Mouse (Mus musculus) right cerebral cortex, postnatal 10 days (tissue): ENCODE measurements at regions not wholly inside any gene's neighbourhood (a gene's known extent, or its start where the extent isn't known, plus 50 kb on each side); places are given as distances from the start of the nearest gene placed in this dataset.

Experiments
- DNase-seq, 2 experiments: peaks; one replicate each; pipeline ENCODE4 v3.0.0; 2021; ENCODE audit warnings: low spot score in 2 of 2

DNA sequence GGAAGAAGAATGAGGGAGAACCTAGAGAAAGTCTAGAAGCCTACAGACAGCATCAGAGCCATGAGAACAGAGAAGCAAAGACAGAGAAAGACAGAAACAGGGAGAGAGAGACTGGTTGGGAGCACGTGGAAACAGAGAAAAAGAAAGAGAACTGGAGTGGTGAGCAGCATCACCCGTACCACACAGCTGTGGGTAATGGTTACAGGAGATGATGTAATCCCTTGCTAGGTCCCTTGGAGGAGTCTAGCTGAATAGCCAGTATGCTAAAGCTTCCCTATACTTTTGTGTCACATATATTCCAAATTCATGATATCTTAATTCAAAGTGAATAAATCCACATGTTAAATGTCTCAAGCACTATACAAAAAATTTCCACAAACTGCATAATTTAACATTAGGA, 284.0 kb downstream of the 4930544G11Rik start:
- no peak for DNase-seq

DNA sequence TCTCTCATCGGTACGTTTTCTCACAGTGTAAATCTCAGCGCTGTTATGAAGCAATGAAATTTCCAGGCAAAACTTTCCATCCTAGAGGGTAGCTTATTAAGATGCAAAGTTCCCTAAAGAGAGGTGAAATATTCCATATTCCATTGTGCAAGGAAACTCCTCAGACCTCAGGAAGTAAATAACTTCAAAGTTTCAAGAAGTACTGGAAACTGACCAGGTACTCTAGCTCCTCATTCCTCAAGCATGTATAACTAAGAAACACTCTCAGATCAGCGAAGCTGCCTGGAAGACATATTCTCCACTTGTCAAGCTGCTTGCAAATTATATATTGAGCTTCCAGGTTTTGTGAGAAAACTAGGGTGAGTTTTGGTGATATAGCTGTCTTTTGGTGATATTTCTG, 279.8 kb upstream of the Mad2l1 start:
- DNase-seq = no peak

DNA sequence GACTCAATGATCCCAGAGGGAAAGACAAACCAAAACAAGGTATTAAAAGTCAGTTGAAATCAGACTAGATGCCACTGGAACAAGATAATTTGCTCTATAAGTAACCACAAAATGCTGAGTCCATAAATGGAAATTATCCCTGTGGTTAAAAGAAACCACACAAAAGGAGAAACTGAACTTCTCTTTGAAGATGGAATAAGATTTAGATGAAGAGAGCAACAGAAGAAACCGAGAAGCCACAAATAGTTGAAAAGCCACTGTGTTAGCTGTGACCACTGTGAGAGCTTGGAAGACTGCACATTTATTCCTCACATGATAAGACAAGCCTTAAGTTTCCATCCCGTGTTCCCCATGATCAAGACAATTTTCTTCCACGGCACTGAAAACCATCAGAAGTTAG, 271.8 kb upstream of the Mad2l1 start:
- no peak for DNase-seq

DNA sequence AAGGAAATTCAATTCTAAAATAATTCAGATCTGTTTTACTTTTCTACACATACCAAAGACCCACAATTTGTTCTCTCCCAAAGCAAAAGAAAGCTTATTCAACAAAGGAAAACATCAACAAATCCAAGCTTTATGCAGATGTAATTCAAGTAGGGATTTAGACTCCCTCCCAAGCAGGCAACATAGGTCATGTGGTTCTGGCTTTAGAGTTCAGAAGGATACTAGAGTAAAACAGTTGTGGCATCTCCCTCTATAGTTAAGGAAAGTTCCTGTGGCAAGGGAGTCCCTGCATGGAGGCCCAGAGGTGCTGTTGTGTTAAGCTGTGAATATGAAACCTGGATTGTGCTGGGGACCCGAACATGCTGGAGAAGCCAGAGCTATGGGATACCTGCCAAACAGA, 271.3 kb upstream of the Mad2l1 start:
- no peak for DNase-seq

DNA sequence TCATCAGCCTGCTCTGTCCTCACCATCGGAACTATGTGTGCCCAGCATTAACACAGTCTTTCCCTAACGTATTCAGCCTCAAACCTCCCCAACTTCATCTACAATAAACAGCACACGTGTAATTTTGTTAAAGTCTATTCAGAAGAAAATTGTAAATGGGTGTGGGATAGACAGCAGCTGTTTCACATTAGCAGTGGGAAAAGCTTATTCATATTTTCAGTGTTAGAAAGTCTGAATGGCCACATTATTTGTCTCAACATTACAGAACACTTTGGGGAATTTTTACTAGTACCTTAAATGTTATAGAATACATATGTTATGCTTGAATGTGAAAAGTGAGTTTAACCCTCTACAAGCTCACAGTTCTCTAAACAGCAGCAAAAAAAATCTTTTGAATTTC, 266.8 kb upstream of the Mad2l1 start:
- DNase-seq = no peak

DNA sequence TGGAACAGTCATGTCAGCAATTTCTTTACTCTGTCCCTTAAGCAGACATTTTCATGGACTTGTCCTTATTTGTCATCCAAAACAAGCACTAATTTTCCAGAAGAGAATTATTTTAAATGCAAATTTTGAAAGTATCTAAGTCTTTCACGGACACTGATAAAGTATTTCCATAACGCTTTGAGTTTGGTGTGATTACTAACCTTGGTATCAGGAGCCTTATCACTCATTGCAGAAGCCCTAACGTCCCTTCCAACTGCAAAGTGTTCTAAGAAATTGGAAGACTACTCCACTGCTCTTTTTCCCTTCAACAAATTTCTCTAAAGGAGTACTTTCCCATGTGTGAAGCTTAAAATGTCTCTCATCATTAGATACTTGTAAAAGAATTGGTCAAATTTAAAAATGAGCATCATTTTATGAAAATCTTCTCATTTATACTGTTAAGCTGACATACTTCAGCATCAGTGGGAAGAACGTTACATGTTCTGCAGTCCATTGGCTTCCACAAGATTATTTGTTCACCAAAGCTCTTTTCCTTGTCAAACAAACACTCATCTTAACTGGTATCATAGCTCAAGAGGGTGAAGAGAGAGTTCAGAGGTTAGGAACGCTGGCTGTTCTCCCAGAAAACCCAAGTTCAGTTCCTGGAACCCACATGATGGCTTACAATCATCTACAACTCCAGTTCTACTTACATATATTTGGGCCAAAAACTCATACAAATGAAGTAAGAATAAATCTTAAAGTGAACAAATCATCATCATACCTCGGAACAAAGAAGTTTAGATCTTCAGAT, 263.6 kb upstream of the Mad2l1 start:
- DNase-seq = no peak

DNA sequence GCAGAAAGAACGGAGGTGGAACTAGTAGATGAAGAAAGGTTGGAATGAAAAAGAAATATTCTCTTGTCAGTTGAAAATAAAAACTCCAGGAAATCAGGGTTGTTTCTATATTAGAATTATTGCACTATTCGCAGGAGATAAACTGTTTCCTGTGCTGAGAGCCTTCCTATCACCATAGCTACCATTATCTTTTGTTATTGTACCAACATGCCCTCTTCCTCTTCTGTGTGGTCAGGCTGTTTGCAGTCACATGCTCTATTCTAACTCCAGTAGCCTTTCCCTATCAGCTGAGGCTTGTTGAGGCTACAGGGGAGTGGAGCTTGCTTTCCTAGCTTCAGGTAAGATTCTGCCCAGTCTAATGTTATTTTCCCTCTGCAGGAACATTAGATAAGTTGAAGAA, 263.0 kb upstream of the Mad2l1 start:
- no peak for DNase-seq

DNA sequence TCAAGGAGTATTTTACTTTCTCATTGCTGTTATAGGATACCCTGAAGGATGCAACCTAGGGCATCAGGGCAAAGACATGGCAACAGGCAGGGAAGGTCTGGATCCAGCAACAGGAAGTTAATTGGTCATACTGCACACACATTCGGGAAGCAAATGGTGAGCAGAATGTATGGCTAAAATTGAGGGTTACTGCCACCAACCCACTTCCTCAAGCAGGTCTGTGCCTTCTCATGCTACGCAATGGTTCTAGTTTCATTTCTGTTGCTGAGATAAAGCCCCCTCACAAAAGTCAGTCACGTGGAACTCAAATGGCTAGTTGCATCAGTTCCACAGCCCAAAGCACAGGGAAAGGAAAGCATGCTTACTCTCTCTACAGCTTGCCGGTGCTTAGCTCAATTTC, 260.5 kb upstream of the Mad2l1 start:
- no peak for DNase-seq

DNA sequence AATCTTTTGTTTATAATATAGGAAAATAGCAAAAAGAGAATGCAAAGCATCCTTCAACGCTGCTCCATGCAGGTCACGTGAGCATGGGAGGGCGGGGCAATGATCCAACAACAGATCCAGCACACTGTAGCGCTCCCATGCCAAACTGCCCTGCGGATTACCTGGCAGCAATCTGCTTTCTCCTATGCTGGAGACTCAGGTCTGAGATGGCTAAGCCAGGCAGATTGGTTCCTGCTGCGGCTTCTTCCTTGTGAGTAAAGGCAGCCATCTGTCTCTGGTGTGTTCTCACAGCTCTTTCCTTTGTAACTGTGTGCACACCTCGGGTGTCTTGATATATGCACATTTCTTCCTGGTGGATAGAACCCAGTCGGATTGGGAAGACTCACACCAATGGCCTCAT, 254.5 kb upstream of the Mad2l1 start:
- DNase-seq = no peak

DNA sequence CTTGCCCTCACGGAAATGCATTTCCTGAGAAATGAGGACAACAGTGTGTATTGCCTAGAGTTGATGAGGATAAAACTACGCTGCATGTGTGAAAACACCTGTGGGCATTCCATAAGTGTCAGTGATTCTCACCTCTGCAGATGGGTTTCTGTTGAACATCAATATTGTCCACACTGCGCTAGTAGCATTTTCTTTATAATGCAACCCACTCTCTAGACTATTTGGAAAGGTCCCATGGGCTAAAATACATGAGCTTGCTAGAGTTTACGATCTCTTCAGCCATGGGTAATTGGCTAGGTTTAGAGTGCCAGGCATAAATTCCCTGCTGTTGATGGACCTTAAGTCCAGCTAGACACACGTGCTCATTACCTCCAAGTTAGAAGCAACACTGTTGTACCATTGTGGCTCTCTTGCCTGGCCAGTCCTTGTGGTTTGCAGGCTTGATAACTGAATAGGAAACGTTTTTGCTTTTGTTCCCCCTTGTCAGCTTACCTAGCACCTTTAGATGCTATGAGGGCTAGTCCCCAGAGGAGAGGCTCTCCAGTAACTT, 252.5 kb upstream of the Mad2l1 start:
- DNase-seq = no peak

DNA sequence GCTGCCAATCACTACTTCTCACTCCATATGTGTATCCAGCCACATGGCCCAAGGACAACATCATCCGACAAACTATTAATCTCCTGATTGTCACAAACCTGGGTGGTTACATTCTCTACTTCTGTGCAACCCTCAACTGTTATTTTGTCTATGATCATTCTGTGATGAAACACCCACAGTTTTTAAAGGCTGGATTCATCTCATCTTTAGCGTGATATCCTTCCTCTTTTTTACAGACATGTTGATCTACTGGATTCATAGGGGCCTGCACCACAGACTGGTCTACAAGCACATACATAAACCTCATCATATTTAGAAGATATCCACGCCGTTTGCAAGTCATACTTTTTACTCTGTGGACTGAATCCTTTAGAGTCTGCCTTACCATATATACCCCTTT, 251.7 kb upstream of the Mad2l1 start:
- DNase-seq = no peak

DNA sequence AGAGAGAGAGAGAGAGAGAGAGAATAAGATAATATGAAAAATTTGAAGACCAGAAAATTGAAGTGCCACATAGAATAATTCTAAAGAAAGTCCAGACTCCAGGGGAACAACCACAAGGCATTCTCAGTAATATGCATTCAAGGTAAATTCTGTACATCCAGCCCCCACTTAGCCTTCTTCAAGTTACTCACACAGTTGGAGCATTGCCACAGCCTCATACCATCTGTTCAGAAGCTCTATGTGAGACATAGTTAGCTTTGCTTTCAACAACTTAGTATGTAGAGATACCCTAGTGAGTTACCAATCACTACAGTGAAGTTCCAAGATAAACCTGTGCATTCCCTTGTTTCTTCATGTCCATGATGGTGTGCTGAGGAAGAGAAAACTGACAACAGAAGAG, 247.6 kb upstream of the Mad2l1 start:
- peak; percentile 53 to 55 for DNase-seq

DNA sequence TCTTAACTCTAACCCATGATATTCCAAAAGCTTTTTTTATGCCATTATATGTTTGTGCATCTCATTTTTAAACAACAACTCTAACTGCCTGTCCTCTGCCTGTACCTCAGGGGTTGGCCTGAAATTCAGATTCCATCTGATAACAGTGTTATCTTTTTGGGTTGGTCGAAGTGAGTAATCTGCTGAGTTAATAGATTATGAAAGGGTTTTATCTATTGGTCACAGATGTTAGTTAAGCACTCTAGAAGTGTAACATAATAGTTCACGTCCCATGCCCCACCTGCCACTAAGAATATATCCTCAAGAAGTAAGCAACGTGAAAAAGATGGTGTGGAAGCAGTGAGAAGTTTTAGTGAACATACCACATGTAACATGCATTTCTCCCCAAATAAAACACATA, 246.0 kb upstream of the Mad2l1 start:
- no peak for DNase-seq

DNA sequence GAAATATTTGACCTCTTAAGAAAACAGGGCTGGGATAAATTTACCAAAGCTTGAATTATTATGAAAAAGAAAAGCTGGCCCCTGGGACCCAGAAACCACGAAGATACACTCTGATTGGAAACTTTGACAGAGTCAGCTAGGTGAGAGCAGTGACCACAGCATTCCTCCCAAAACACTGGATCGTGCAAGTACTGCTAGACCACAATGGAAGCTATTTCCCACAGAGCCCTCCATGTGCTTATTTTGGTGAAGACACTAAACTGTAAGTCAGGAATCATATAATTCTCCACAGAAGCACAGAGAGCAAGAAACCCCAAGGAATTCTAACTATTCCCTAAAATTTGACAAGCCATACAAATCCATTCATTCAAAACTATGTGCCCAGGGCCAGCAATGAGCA, 243.6 kb upstream of the Mad2l1 start:
- DNase-seq = no peak

DNA sequence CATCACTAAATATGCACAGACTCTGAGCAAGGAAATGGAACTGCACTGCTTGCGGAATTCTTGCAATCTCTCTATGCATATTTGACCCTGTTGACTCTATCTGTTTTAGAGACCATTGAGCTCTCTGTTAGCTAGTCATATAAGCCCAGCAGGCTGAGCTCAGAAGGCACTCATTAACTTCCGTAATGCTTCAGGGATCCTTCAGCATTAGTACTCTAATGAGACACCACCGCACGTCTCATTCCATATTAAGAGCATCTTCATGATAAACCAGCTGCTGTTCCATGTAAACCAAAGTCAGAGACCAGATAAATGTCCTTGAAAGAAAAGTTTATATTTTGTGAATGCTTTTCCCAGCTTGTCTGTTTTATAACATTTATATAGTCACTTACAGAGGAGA, 237.1 kb upstream of the Mad2l1 start:
- no peak for DNase-seq

DNA sequence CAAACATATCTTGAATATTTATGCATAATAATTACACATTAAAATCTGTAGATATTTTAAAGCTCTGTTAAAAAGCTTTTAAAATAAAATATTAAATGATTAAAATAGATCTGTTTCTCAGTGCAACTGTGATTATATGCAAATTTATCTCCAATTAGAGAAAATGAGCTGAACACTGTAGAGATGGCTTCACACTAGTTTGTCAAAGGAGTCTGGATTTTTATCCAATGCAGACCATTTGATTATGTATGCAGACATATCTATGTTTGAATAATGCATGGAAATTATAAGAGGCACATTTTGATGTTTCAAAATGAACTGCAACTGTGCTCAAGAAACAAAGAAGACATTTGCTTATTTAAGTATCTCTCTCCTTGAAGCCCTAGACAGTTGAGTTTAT, 235.0 kb upstream of the Mad2l1 start:
- no peak for DNase-seq

DNA sequence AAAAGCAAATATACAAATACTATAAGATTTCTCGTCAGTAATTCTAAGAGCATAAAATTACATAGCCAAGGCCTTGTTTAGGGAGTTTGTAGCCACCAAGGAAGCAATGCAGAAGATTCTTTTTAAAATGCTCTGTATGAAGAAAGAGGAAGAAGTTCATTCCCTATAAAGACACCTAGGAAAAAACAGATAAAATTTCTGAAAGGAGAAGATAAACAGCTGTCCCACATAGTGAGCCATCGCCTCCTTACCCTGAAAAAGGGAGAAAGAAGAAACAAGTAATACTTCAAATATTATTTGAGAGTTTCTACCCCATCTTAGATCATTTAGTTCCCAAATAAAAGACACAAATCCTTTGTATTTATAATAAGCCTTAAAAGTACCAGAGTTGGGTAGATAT, 190.3 kb upstream of the Mad2l1 start:
- no peak for DNase-seq

DNA sequence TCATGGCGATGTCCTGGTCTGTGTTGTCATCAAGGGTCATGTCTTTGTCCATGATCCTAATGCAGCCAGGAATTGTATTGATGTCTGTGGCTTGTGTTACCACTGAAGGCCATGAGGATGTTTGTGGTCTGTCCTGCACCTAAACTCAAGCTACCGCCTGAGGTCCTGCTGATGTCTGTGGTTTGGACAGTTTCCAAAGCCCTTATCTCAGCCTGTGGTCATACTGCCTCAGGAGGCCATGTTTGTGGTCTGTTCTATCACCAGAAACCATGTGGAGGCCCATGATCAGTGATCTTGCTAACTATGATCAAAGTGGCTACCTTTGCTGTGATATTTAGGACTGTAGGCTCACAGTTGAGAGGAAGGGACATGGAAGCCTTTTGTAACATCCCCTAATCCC, 187.8 kb upstream of the Mad2l1 start:
- no peak for DNase-seq

DNA sequence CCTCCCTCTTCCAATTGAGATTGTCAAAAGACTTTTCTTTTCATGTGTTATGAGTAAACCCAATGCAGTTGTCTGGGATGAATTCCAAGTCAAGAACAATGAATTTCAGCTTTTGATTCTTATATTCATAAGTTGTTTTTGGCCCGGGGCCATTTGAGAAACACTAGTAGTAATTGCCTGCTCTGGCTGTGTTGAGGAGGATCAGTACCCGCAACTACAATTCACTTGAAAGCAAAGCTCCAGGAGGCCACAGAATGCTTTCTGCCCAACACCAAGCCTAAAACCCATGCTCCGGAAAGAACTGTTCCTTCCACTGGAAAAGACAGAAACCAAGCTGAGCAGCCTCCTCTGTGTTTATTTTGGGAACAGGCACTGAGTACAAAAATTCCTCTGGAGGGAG, 174.1 kb upstream of the Mad2l1 start:
- DNase-seq = peak; percentile 33 to 35

DNA sequence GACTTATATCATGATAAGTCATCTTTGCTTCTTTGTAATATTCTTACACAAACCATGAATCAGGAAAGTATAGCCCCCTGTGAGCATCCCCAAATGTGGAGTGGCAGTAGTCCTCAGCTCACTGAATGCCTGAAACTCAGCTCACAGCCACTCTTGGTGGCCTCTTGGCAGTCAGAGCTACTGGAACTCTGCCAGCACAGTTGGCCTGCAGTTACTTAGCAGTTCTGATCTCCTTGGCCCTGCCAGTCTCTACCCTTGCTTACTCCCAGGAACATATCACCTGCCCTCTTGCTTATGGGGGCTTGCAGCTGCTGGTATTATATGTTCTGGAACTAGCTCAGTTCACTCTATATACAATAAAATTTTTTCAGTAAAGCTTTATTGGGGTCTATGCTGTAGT, 167.9 kb upstream of the Mad2l1 start:
- DNase-seq = peak; percentile 33 to 37

DNA sequence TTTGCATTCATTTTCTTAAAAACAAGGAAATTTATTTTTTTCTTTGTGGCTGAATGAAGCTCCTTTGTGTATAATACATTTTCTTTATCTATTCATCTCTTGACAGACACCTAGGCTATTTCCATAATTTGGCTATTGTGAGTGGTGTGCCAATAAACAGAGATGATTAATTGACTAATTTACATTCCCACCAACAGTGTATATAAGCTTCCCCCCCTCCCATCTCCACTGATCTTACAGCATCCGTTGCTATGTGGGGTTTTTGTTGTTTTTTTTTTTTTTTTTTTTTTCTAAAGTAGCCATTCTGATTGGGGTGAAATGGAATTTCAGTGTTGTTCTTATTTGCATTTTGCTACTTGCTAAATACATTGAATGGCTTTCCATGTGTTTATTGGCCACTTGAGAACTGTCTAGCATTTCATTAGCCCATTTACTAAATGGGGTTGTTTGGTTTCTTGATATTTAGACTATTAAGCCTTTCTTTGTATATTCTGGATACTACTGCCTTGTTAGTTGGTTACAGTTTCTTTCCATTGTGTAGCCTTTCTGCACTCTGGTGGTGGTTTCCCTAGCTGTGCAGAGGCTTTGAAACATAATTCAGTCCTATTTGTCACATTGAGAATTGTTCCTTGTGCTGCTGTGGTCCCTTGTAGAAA, 153.8 kb upstream of the Mad2l1 start:
- no peak for DNase-seq

DNA sequence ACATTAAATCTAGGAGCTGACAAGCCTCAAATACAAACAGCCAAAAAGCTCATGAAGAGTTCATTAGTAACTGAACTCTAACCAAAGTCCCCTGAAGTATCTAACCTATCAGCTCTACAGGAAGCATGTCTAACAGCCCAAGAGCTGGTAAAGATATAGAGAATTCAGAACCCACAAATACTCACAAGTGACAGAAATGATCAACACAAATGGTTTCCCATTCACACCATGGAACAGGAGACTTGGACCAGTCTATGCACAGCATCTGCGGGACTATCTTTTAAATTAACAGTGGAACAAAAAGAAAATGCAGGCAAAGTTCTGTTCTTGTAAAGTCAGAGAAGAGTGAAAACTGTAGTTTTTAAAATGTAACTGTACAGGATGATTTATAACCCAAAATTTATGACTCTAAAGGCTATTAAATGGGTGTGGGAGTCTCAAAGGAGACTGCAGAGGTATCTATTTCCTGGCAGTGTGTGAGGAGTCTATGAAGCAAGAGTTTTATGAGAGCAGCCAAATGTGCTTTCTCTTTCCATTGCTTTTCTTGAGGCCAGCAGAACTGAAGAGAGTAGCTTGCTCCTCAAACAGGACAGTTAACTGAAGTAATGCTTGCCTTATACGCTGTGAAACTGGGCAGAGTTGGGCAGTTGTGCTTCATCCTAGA, 152.7 kb upstream of the Mad2l1 start:
- no peak for DNase-seq

DNA sequence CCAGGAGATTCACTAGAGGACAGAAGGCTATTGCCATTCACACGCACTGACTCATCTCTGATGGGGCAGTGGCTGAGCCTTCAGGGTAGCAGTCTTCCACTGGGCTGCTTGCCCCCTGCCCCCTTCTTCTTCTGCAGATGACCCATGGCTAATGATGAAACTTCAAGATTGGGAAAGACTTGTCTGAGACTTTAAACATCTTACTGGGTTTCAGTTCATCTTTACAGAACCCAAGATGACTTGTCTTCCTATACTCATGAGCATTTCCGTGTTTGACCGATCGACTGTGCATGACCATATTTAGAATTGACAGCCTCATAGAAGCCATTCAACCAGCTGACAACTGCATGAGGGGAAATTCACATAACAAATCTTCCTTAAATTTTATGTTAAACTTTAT, 140.0 kb upstream of the Mad2l1 start:
- DNase-seq = no peak
